Mouse (Mus musculus) brain, embryonic 14.5 days (tissue): ENCODE results near the gene Ahsa1. TPM values are rescaled to one million over a fixed set of nuclear protein-coding genes. Genes with fewer than 3 reads are reported as not detected.

Source experiments
- DNase-seq: peaks from one replicate; pipeline ENCODE4 v3.0.0-alpha.2; 2011; ENCODE audit warnings: low read depth
- CTCF ChIP-seq: fragments of 200-500 bp; IDR thresholded peaks from 2 replicates; pipeline ENCODE4 v1.5.1; 2012; ENCODE audit warnings: inconsistent platforms, mild to moderate bottlenecking, moderate library complexity, borderline replicate concordance; ENCODE audit not compliant: insufficient read depth, insufficient read length; ENCODE audit errors: extremely low read depth
- POLR2A ChIP-seq: fragments of 200-500 bp; IDR thresholded peaks from 2 replicates; pipeline ENCODE4 v1.6.1; 2012; ENCODE audit warnings: mild to moderate bottlenecking, inconsistent platforms, borderline replicate concordance; ENCODE audit not compliant: poor library complexity, insufficient read depth, insufficient read length, severe bottlenecking; ENCODE audit errors: extremely low read depth
- polyA plus RNA-seq: library from polyadenylated mRNA; depleted of rRNA; stranded (reverse); fragments of >200 nt; gene quantifications from 2 replicates; pipeline ENCODE4 v1.2.3, GENCODE M21; 2012; rRNA removed

Gene Ahsa1
- 151 and 160 TPM in 2 replicates for polyA plus RNA-seq

DNA sequence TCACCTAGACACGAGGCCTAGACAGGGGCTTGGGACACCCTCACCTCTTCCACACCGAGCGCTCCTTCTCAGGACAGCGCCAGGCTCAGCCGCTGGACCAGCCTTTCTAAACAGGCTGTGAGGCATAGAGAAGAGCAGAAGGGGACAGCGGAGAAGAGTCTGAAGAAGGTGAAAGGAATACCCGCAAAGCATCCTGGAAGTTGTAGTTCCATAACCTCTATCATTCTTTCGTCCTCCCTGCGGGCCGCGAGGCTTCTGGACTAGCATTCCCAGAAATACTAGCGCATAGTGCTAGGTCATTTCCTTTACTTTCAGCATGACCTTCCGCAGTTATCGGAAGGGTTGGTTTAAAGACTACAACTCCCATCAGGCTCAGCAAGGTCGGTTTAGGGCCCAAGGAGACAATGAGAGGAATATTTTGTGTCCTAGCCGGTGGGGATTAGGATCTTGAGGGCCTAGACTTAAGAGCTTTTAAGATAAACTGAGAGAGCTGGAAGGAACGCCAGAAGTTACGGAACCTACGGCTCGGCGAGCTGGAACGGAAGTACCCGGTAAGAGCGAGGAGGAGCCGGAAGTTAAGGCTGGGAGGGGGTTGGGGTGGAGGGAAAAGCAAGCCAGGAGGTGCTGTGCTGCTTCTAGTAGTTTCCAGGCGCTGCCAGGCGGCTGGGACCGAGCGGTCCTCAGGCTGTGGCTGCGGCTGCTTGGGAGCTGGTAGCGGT lies at the start of gene Ahsa1, which contains the start of gene Vipas39:
Ahsa1 (plus strand) TSS at position 372 of the 719 bp plus-strand sequence.
Vipas39 (minus strand) TSS at position 149 of the 719 bp plus-strand sequence.
- peak; percentile 78; the same call in 1 of the 2 replicates for TF ChIP-seq POLR2A
- no peak for TF ChIP-seq CTCF
- peak; percentile 99 for DNase-seq

DNA sequence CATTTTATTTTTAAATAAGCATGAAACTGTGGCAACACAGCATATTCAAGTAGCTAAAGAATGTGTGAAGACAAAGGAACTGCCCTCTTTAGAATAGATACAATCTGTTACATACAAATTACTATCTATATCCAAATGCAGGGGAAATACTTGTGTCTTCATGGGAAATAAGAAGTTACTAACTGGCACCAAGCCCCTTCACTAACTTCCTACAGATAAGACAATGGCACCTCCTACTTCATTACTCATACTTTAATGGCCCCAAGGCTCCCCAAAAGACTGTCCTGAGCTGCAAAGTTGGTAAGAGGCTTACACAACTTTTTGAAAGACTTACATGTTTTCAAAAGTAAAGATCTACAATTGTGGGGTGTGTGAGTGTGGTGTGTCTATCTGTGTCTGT lies 48.7 kb upstream of the Ahsa1 start:
- TF ChIP-seq CTCF, result no peak
- no peak for TF ChIP-seq POLR2A
- DNase-seq, result no peak

DNA sequence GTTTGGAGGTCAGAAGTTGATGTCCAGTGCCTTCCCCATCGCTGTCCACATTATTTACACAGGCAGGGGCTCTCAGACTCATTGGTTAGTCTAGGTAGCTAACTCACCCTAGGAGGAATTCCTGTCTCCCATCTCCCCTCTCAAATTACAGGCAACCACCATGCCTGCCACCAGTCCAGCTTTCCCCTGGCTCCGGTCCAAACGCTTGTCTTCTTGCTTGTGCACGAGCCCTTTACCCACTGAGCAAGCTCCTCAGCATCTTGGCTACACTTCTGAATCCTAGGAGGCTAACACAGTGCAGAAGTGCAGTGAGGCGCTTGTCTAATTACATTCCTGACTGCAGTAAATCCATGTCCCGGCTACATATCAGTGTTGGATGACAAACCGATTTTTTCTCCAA lies 46.9 kb upstream of the Ahsa1 start:
- TF ChIP-seq CTCF (no peak), POLR2A (no peak)
- DNase-seq, result peak; percentile 77

DNA sequence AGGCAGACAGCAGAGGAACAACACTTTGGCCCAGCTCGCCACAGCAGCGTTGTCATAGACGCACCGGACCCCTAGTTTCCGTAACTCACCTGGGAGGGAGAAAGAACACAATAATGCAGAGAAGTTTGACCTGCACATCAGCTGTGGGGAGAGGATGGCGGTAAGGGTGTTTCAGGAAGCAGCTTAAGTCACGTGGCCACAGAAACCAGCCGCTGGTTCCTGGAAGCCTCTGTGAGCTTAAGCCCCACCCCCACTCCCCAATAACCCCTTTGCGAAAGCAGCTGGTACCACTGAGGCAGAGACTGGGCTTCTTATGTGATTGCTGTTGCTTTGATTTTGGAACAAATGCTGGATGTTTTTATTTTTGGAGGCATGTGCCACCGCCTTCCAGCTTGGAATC lies 41.3 kb upstream of the Ahsa1 start:
- no peak for DNase-seq
- TF ChIP-seq CTCF (no peak), POLR2A (no peak)

DNA sequence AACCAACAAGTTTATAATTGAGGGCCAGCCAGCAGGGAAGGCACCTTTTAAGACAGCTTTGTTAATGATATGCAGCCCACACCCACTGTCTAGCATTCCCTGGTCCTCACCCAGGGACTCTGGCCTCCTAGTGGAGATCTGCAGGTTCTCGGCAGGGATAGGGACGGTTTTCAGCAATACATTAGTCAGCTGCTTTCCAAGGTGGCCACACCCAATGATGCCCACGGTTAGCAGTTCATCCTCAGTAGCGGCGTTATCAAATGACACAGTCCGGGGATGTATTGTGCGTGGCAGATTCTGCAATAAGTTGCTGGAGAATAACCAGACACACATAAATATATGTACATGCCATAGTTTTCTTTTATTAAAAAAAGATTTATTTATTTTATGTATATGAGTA lies 39.5 kb upstream of the Ahsa1 start:
- TF ChIP-seq POLR2A (no peak), CTCF (no peak)
- DNase-seq, result no peak

DNA sequence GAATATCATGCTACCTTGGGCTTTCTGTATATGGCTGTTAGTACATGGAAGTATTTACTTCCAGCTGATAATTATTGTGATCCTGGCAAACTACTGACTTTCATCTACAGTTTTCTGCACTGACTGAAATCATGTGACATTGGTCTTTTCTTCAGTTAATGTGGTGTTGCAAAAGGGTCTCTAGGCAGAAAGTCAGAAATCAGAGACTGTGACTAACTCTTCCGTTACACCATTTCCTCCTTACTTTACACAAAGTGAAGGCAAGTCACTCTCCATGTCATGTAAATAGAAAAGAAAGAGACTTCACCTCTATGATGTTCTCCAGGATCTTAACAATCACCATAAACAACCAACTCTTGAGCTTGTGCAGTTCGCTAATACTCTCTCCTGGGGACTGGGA lies 36.6 kb upstream of the Ahsa1 start:
- TF ChIP-seq CTCF (no peak), POLR2A (no peak)

DNA sequence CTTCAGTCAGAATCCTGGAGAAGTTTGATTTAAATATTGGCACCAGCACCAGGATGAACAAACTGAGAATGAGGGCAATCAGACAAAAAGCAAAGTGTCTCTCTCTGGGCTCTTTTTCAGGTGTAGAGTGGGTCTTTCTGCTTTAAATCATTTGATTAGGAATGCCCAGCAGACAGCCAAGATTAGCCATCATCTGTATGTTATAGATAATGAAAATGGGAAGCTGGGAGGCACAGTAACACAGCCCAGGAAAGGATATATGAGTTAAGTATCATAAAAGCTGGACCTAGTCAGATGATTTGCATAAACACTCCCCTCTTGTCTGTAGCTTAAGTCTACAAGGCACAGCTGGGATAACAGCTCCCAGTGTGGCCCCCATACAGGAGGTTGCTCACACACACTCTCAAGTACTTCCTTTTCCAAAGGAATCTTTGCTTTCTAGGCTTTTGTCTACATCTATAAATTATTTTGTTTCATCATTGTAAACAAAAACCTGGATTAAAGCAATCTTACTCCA lies 35.8 kb upstream of the Ahsa1 start:
- TF ChIP-seq CTCF, result no peak
- no peak for TF ChIP-seq POLR2A

More for the DNA sequence above, 36.6 kb upstream of the Ahsa1 start:
- no peak for DNase-seq

DNA sequence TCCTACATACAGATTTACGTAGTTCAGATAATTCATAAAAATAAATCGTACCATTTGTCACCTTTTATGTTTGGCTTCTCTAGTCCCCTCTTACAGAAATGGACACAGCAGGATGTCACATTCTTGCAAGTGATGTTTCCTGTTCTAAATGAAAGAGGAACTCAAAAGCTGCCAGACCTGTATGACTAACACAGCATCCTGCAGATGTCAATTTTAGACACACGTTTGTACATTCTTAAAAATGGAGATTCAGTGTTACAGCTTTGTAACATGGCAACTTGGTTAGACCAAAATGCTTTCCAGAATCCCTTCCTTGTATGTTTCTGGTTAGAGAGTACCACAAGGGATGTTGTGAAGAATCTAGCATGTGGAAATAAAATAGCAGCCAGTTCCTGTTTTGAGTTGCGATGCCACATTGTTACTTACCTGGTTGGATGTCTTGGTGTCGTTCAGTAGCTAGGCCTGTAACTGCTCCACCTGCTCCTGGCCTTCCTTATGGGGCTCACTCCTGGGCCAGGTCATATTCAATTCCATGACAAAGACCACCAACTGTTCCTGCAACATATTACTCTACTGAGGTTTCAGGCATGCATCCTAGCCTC lies 29.3 kb upstream of the Ahsa1 start:
- DNase-seq, result no peak
- TF ChIP-seq POLR2A, result no peak
- no peak for TF ChIP-seq CTCF

More for the DNA sequence above, 35.8 kb upstream of the Ahsa1 start:
- no peak for DNase-seq

DNA sequence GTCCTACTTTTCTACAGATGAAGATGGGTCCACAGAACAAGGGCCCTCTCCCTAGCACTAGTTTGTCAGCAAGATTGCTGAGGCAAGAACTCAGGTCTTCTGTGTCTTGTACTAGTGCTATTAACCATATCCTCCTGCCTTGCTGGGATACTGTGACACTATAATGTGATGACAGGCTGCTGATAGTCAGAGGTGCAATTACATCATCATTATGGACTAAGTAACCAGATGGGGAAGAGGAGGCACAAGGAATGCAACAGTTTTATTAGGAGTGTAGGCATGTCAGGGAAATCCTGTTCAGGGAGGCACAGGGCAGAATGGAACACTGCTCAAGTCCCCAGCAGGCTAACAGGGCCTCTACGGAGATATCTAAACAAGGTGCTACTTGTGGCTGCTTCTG lies 27.6 kb upstream of the Ahsa1 start, which contains the start of gene Noxred1:
Noxred1 (minus strand) TSS at position 101 of the 400 bp plus-strand sequence.
- no peak for DNase-seq
- TF ChIP-seq POLR2A (no peak), CTCF (no peak)

DNA sequence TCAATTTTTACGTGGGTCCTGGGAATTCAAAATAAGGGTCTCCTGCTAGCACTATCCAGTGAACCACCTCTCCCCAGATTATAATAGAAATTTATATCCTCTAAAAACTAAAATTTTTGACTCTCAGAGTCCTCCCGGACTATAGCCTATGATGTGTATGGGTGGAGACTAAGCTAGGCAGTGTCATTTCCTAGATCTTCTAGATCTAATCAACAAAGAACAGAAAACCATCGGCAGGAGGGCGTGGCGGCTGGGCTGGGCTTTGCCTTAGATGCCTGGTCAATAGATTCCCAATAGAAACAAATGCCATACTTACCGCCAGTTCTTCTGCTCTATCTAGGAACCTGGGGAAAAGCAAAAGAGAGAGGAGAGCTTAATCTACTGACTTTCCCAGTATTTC lies 16.1 kb upstream of the Ahsa1 start:
- no peak for DNase-seq

DNA sequence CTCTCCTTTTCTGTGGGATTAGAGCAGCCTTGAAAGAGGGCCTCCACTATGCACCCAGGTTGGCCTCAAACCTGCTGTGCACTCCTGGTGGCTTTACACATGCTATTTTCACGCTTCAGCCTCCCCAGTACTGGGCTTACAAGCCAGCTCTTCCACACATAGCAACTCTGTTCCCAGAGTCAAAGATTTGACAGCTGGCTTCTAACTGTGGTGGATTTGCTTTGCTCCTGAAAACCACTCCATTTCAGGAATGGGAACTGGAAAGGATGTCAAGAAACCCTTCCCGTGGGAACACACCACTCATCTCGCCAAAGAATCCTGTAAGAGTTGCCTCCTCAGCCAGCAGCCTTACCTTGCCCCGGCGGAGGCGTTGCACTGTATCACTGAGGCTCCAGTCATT lies 12.4 kb upstream of the Ahsa1 start:
- no peak for DNase-seq
- TF ChIP-seq POLR2A (no peak), CTCF (no peak)

More for the DNA sequence above, 16.1 kb upstream of the Ahsa1 start:
- TF ChIP-seq POLR2A (no peak), CTCF (no peak)

DNA sequence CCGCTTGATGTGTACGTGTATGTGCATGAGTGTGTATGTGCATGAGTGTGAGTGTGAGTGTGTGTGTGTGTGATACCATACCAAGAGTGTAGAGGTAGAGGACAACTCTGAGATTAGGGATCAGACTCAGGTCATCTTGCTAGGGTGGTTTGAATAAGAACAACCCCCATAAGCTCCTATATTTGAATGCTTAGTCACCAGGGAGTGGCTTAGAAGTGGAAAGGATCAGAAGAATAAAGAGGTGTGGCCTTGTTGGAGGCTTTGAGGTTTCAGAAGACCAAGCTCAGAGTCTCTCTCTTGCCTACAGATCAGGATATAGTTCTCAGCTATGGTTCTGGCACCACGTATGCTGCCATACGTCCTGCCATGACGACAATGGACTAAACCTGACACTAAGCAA lies 9.7 kb upstream of the Ahsa1 start:
- DNase-seq, result no peak
- TF ChIP-seq POLR2A (no peak), CTCF (no peak)

DNA sequence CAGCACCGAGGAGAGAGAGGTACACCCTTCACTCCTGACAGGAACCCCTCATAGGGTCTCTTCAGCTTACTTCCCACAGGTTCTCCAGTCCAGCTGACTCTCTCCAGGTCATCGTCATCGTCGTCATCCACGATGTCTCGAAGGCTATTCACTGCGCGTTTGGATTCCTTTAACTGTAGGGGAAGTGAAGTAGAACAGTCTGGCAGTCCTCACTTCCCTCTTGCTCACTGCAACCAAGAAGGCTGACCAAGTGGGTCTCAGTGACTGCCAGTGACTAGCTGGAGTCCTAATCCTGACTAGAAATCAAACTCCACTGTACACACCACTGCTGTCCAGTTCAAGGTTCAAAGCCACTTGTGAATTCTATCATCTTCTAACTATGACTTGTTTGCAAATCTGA lies 5.7 kb upstream of the Ahsa1 start:
- no peak for TF ChIP-seq CTCF
- no peak for TF ChIP-seq POLR2A
- no peak for DNase-seq

DNA sequence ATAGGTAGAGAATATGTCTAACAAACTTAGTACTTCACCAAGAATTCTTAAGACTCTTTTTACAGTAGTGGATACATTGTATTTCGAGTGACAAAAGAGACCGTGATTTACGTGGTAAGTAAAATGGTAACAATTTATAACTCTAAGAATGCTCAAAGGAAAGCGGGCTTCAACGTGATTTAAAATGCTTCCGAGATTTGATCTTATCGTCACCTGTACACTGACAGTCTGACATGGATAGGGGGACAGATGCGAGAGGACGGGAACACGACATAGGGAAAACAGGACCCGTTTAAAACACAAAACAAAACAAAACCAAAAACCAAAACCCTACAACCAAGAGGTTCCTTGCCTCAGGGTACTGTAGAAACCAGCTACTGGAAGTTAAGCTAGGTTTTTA lies 835 bp upstream of the Ahsa1 start:
- TF ChIP-seq CTCF, result no peak
- no peak for TF ChIP-seq POLR2A
- no peak for DNase-seq

DNA sequence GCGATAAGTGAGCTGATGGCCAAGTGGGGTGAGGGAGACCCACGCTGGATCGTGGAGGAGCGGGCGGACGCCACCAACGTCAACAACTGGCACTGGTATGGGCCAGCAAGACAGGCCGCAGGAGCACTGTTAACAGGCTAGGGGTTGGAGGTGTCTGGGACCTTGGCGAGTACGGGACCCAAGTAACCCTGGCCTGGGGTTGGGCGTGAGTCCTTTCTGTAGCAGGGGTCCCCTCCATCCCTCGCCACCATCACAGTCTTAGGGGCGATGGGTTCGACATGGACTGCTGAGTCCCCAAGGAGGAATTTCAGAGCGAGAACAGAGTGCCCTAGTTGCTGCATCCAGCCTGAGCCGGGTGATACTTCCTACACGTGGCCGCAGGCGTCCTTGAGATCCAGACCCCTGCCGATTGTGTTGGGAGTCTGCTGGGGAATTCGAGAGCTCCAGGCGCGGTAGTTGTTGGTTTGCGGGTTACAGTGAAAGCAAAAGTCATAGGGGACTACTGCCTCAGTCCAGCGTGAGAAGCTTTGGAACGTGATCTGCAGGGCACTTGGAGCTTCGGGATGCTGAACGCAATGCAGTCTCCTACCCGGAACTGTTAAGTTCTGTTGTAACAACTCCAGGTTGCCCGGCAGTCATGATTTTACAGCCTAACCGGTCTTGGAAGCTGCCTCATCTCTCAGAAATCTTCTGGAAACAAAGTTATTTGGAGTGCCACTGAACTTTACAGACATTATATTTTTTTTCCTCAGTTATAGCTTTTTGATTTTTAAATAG lies 736 bp downstream of the Ahsa1 start:
- no peak for DNase-seq
- TF ChIP-seq POLR2A, result no peak
- no peak for TF ChIP-seq CTCF
